In the genomic region with DNA sequence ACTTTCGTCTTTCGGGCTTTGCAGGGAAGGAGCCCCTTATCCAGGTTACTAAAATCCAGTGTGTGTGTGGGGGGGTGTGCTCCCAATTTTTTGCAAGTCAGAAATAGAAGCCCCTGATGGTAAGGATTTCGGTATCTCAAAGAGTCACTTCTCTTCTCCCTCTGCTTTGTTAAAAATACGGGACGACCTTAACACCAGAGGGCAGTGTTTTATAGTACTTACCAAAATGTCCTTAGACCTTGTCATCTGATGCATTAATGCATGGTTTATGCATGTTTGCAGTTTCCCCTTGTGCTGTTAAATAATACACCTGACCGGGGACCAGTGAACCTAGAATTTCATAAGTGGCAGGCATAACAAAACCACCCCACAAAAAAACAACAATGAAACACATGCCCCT, we compare ENCODE assay signal across 8 mouse cellular contexts. TPM values are rescaled to one million over a fixed set of nuclear protein-coding genes. Genes with fewer than 3 reads are reported as not detected.
DNase-seq lines count a peak whose midpoint lies in the region; ATAC-seq and TF ChIP-seq lines count a peak whose summit lies in the region.

No protein-coding gene starts in this region.

- H3K27ac ChIP-seq in forebrain, postnatal 0 days (ENCODE audit: low read depth, low read length): no peak overlapping the region
- no peak overlapping the region for H3K27ac ChIP-seq in forebrain, embryonic 12.5 days
- H3K27ac ChIP-seq in left cerebral cortex, adult 2 months: no peak overlapping the region

- H3K9ac ChIP-seq in forebrain, postnatal 0 days: no peak overlapping the region
- H3K9ac ChIP-seq in forebrain, embryonic 12.5 days: no peak overlapping the region

- H3K9me3 ChIP-seq in forebrain, postnatal 0 days (ENCODE audit: low read length): no peaks in the 10 kb centered on the region
- no peaks in the 10 kb centered on the region for H3K9me3 ChIP-seq in forebrain, embryonic 12.5 days

- H3K4me3 ChIP-seq in forebrain, postnatal 0 days (ENCODE audit: low read depth, low read length): no peak overlapping the region
- H3K4me3 ChIP-seq in forebrain, embryonic 12.5 days (replicated peaks): no peak overlapping the region
- H3K4me3 ChIP-seq in left cerebral cortex, adult 2 months: no peak overlapping the region

- peak; percentile 34 for ATAC-seq in forebrain, postnatal 0 days
- no peak for ATAC-seq in forebrain, embryonic 12.5 days (ENCODE audit: low FRiP score)

- intact Hi-C loops in left cerebral cortex, adult 2 months (cut with DNase I): loop anchor here (1.0 kb wide), 1 partner anchor 233 kb away; no protein-coding TSS in a partner anchor
- intact Hi-C loops in left cerebral cortex, postnatal 36 days (cut with DNase I): loop anchor here (2.0 kb wide), 1 partner anchor 234 kb away; no protein-coding TSS in a partner anchor

- peak; percentile 70 for DNase-seq in forebrain, postnatal 0 days
- DNase-seq in left cerebral cortex, adult 2 months (ENCODE audit: extremely low spot score in 1 of 2, low spot score in 2 of 2): peak in 1 of 2 experiments; percentile 11
- DNase-seq in left cerebral cortex, postnatal 36 days (ENCODE audit: low spot score in 2 of 2): no peak
- DNase-seq in Muller cell, postnatal 12 days (ENCODE audit: inconsistent ontology term): peak; percentile 7
- peak; percentile 38 for DNase-seq in lung, postnatal 10 days
- DNase-seq in adrenal gland, adult 18-20 months (ENCODE audit: low spot score in 2 of 2): no peak
- DNase-seq in thymus, postnatal 10 days (ENCODE audit: low spot score in 2 of 2): no peak

- H3K4me2 ChIP-seq in forebrain, postnatal 0 days (ENCODE audit: low read depth): no peak overlapping the region
- no peak overlapping the region for H3K4me2 ChIP-seq in forebrain, embryonic 12.5 days

- peak; percentile 71 for TF ChIP-seq CTCF in forebrain, postnatal 0 days (IDR thresholded peaks at IDR 0.05; ENCODE audit: low read depth)
- TF ChIP-seq CTCF in left cerebral cortex, adult 2 months (IDR thresholded peaks at IDR 0.05): peak; percentile 53

- no peaks in the 10 kb centered on the region for H3K4me1 ChIP-seq in forebrain, postnatal 0 days (ENCODE audit: insufficient read depth)
- H3K4me1 ChIP-seq in forebrain, embryonic 12.5 days: no peaks in the 10 kb centered on the region

- H3K27me3 ChIP-seq in forebrain, postnatal 0 days (ENCODE audit: insufficient read depth, low read length): no peaks in the 10 kb centered on the region
- no peaks in the 10 kb centered on the region for H3K27me3 ChIP-seq in forebrain, embryonic 12.5 days

- WGBS in forebrain, postnatal 0 days: 36% methylated on average over 6 of the region's 6 CpGs
- 41% methylated on average over 6 of the region's 6 CpGs for WGBS in forebrain, embryonic 12.5 days

- H3K36me3 ChIP-seq in forebrain, postnatal 0 days (ENCODE audit: insufficient read depth): no peaks in the 10 kb centered on the region
- H3K36me3 ChIP-seq in forebrain, embryonic 12.5 days (replicated peaks): no peaks in the 10 kb centered on the region

RNA-seq across cellular contexts. Expression of a gene that starts 45.8 kb away (rescaled TPM):
- 38.5 and 42.1 TPM in 2 replicates for total RNA-seq in forebrain, postnatal 0 days (2014; rRNA removed)
- polyA plus RNA-seq in forebrain, postnatal 0 days (2015; fragmentation: Nextera tagmentation; extraction: Ambion mirVana): 32.9 and 45.8 TPM in 2 replicates
- polyA plus RNA-seq in forebrain, embryonic 12.5 days (2016; fragmentation: Nextera tagmentation; extraction: Ambion mirVana): 115 and 121 TPM in 2 replicates
- total RNA-seq in left cerebral cortex, adult 2 months (2021): 10 to 100 TPM; 78.4 to 92.0 TPM
- total RNA-seq in left cerebral cortex, postnatal 36 days (2021): 10 to 100 TPM; 80.9 to 83.4 TPM
- 100 to 1,000 TPM in 1 of 2 experiments, 10 to 100 TPM in 1; 94.9 to 101 TPM for total RNA-seq in adrenal gland, adult 18-20 months (2021)

Comparison
In these comparisons a context has a peak if more than half of its experiments do, and no peak if none do; other contexts are left out.
1. DNase-seq: peak in forebrain, postnatal 0 days (single experiment), Muller cell, postnatal 12 days (single experiment) and lung, postnatal 10 days (single experiment); none in left cerebral cortex, postnatal 36 days (0 of 2), adrenal gland, adult 18-20 months (0 of 2) and thymus, postnatal 10 days (0 of 2).